Mouse (Mus musculus): Measurements from ENCODE around the gene Amigo1.
"Not testable (repeated sequence)": the region's sequence is repeated elsewhere in the genome, so short reads cannot be mapped to it uniquely, and the experiment has no call there.

Gene Amigo1

GRCm38 (mm10) chr3:108210771-108211139 lies 24.6 kb downstream of the Amigo1 start, which contains the start of gene Atxn7l2:
Gene Atxn7l2, minus strand, starts transcription at chr3:108210934.
- DNase-seq, result peak; percentile 78

GRCm38 (mm10) chr3:108211845-108212244 lies 25.7 kb downstream of the Amigo1 start:
- DNase-seq, result no peak

DNA sequence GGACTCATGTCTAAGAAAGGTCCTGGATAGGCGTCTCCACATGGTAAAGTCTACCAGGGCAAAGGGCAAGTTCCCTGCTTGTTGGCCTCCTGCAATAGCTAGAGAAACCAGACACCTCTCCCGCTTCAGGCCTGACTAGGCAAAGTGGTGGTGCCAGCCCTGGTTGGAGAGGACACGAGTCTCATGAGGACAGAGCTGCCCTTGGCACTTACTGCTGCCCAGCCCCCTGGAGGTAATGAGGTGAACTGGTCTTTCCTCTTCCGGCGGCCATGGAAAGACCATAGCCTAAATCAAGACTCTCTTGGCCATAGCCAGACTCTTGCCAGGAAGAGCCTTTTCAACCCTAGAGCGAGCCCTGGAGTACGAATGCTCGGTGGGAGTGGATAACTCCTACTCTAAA lies 26.3 kb downstream of the Amigo1 start:
- no peak for DNase-seq

- DNase-seq, result no peak
Measured at GRCm38 (mm10) chr3:108214734-108215133, 28.6 kb downstream of the Amigo1 start.

DNA sequence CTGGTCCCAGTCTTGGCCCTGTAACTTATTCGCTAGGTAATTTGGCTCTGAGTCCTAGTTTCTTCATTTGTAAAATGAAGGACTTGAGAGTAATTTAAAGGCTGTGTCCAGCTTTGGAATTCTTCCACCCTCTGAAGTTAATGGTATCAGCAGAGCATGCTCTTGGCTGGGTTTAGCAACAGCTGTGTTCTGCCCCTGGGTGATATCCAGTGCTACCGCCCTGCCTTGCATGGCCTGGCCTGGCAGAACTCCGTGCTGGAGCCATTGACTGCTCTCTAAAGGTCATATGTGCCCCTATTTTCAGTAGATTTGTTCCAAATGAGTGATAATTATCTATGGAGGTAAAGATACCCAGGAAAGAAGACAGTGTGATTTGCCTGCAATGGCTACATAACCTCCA lies 34.5 kb downstream of the Amigo1 start:
- DNase-seq, result no peak

GRCm38 (mm10) chr3:108225711-108226557 lies 39.8 kb downstream of the Amigo1 start:
- DNase-seq, result no peak

- peak; percentile 48 for DNase-seq
Measured at GRCm38 (mm10) chr3:108226558-108227350, 40.6 kb downstream of the Amigo1 start, which contains the start of gene Sypl2. Gene Sypl2, minus strand, starts transcription at chr3:108226648.

DNA sequence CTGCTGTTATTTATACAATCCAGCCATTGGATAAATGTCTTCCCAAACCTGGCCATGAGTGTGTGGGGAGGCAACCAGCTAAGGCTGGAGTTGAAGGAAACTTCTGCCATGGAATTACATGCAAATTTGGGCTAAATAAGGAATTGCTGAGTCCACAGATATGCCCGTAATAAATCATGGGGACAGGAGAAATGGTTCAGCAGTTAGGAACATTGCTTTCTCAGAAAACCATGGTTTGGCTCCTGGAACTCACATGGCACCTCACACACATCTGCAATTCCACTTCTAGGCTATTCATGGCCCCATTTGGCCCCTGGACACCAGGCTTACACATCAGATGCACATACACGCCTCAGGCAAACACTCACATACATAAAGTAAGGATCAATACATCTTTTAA lies 41.4 kb downstream of the Amigo1 start:
- no peak for DNase-seq

- no peak for DNase-seq
Measured at GRCm38 (mm10) chr3:108231646-108232045, 45.5 kb downstream of the Amigo1 start.

GRCm38 (mm10) chr3:108237474-108238102 lies 51.5 kb downstream of the Amigo1 start:
- not testable (repeated sequence) for DNase-seq

DNA sequence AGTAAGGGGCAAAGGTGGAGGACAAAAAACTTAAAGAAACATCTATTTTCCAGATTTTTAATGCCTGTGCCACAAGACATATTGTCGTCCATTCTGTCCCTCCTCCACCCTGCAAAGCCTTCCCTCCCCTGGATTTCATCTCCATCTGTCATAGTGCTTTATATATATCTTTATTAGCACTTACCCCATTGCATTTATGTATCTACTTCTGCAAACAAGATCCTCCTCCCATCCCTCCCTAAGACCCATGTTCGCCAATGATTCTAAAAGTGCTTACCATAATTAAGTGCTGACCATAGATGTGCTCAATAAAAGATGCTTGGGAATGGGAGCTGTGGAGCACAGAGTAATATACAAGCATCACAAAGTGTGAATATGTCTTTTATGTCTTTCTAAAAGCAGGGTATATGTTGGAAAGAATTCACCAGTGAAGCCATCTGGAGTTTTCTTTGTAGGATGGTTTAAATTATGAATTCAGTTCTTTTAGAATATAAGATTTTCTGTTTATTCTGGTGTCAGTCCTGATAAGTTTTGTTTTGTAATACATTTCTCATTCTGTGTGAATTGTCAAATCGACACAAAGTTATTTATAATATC lies 55.2 kb downstream of the Amigo1 start:
- DNase-seq, result no peak
